Comparison of ENCODE assay signal across 9 mouse cellular contexts in genomic region chr15:78383450-78384219, GRCm38 (mm10). TPM values are rescaled to one million over a fixed set of nuclear protein-coding genes. Genes with fewer than 3 reads are reported as not detected.
DNase-seq lines count a peak whose midpoint lies in the region; ATAC-seq and TF ChIP-seq lines count a peak whose summit lies in the region.
"Had no signal": no experiment of that assay in that cellular context is flagged by ENCODE, and none has a peak within 500 bp of the region (broad histone marks: within the 10 kb centered on the region; RNA-seq: fewer than 3 reads in every experiment).

No protein-coding gene starts in this region.

- DNase-seq in cerebellum, adult 9-10 months, result peak; percentile 38
- DNase-seq in cerebellum, adult 8-10 months, result no peak
- DNase-seq in midbrain, embryonic 11.5 days (ENCODE audit: low spot score, missing footprints), result no peak
- DNase-seq in kidney, postnatal 0 days (ENCODE audit: low spot score), result peak; percentile 19
- DNase-seq in right cerebral cortex, postnatal 25 days, result peak; percentile 29
- DNase-seq in spleen, postnatal 14 days (ENCODE audit: low spot score in 2 of 2), result no peak
- DNase-seq: liver, embryonic 13.5 days had no signal

- H3K27me3 ChIP-seq in midbrain, embryonic 13.5 days, result no peaks in the 10 kb centered on the region
- H3K27me3 ChIP-seq in midbrain, embryonic 11.5 days (ENCODE audit: control insufficient read depth, insufficient read depth, low read length), result no peaks in the 10 kb centered on the region; the same call in 1 of the 2 replicates
- H3K27me3 ChIP-seq in kidney, postnatal 0 days (ENCODE audit: insufficient read depth, low read length), result no peaks in the 10 kb centered on the region

- no peaks in the 10 kb centered on the region for H3K36me3 ChIP-seq in midbrain, embryonic 13.5 days
- H3K36me3 ChIP-seq in midbrain, embryonic 11.5 days (ENCODE audit: control insufficient read depth, insufficient read depth, low read length), result no peaks in the 10 kb centered on the region
- H3K36me3 ChIP-seq in kidney, postnatal 0 days (ENCODE audit: insufficient read depth, low read length), result no peaks in the 10 kb centered on the region
- H3K36me3 ChIP-seq: liver, embryonic 13.5 days had no signal

- H3K9ac ChIP-seq in midbrain, embryonic 13.5 days (replicated peaks), result no peak overlapping the region
- no peak overlapping the region for H3K9ac ChIP-seq in midbrain, embryonic 11.5 days (ENCODE audit: low read length)
- no peak overlapping the region for H3K9ac ChIP-seq in kidney, postnatal 0 days (ENCODE audit: low read depth, low read length)
- H3K9ac ChIP-seq: liver, embryonic 13.5 days had no signal

- H3K4me2 ChIP-seq in midbrain, embryonic 13.5 days (replicated peaks), result no peak overlapping the region
- H3K4me2 ChIP-seq in midbrain, embryonic 11.5 days, result no peak overlapping the region
- no peak overlapping the region for H3K4me2 ChIP-seq in kidney, postnatal 0 days (ENCODE audit: low read length)
- H3K4me2 ChIP-seq: liver, embryonic 13.5 days had no signal

- no peak overlapping the region for H3K4me3 ChIP-seq in midbrain, embryonic 13.5 days (replicated peaks)
- no peak overlapping the region for H3K4me3 ChIP-seq in midbrain, embryonic 11.5 days (ENCODE audit: low read depth, low read length)
- H3K4me3 ChIP-seq in kidney, postnatal 0 days (replicated peaks; ENCODE audit: low read depth, low read length), result no peak overlapping the region
- H3K4me3 ChIP-seq: liver, embryonic 13.5 days had no signal

- no peak for TF ChIP-seq CTCF in kidney, postnatal 0 days (IDR thresholded peaks at IDR 0.05; ENCODE audit: low read depth)

- H3K4me1 ChIP-seq in midbrain, embryonic 13.5 days (replicated peaks), result peaks cover 3% of the 10 kb centered on the region; the same call in 1 of the 2 replicates
- H3K4me1 ChIP-seq in midbrain, embryonic 11.5 days (ENCODE audit: control insufficient read depth, insufficient read depth, low read length), result no peaks in the 10 kb centered on the region
- no peaks in the 10 kb centered on the region for H3K4me1 ChIP-seq in kidney, postnatal 0 days (replicated peaks; ENCODE audit: insufficient read depth, low read length)

- 0 out of 2 replicates have a peak, but pooled peaks have one; percentile 17 for ATAC-seq in midbrain, embryonic 13.5 days
- no peak for ATAC-seq in midbrain, embryonic 11.5 days (ENCODE audit: low FRiP score)
- peak; percentile 85 for ATAC-seq in kidney, postnatal 0 days (replicated peaks; ENCODE audit: low FRiP score, low read depth)
- ATAC-seq in monocyte, adult 5-6 weeks (replicated peaks; ENCODE audit: insufficient number of reproducible peaks, low FRiP score, low TSS enrichment, poor library complexity, severe bottlenecking), result no peak

- WGBS in midbrain, embryonic 13.5 days, result 80% methylated on average over 11 of the region's 11 CpGs
- WGBS in midbrain, embryonic 11.5 days, result 89% methylated on average over 11 of the region's 11 CpGs
- WGBS in kidney, postnatal 0 days, result 76% methylated on average over 11 of the region's 11 CpGs

- no peaks in the 10 kb centered on the region for H3K9me3 ChIP-seq in midbrain, embryonic 13.5 days
- no peaks in the 10 kb centered on the region for H3K9me3 ChIP-seq in midbrain, embryonic 11.5 days (ENCODE audit: control insufficient read depth, low read length)
- no peaks in the 10 kb centered on the region for H3K9me3 ChIP-seq in kidney, postnatal 0 days (replicated peaks; ENCODE audit: low read length)
- H3K9me3 ChIP-seq: liver, embryonic 13.5 days had no signal

- no peak overlapping the region for H3K27ac ChIP-seq in midbrain, embryonic 13.5 days
- no peak overlapping the region for H3K27ac ChIP-seq in midbrain, embryonic 11.5 days (ENCODE audit: low read depth, low read length)
- 0 out of 2 replicates have a peak overlapping the region, but pooled peaks have one; percentile 15 for H3K27ac ChIP-seq in kidney, postnatal 0 days

RNA-seq across cellular contexts. Expression of gene Tex33, which starts 12.1 kb away (rescaled TPM):
- polyA plus RNA-seq in midbrain, embryonic 13.5 days (2015; fragmentation: Nextera tagmentation; extraction: Ambion mirVana), result not detected in 2 replicates
- not detected in 2 replicates for polyA plus RNA-seq in midbrain, embryonic 11.5 days (2014; fragmentation: Nextera tagmentation; extraction: Ambion mirVana)
- not detected in 2 replicates for polyA plus RNA-seq in kidney, postnatal 0 days (2015; fragmentation: Nextera tagmentation; extraction: Ambion mirVana)
- total RNA-seq in monocyte, adult 5-6 weeks (2017), result 5.0 TPM in 1 of 3 replicates, not detected in the others
- polyA plus RNA-seq: liver, embryonic 13.5 days had no signal

RNA-seq across cellular contexts. Expression of gene Tst, which starts 22.1 kb away (rescaled TPM):
- polyA plus RNA-seq in midbrain, embryonic 13.5 days (2015; fragmentation: Nextera tagmentation; extraction: Ambion mirVana), result 6.5 and 8.8 TPM in 2 replicates
- 6.1 and 8.3 TPM in 2 replicates for polyA plus RNA-seq in midbrain, embryonic 11.5 days (2014; fragmentation: Nextera tagmentation; extraction: Ambion mirVana)
- polyA plus RNA-seq in kidney, postnatal 0 days (2015; fragmentation: Nextera tagmentation; extraction: Ambion mirVana), result 128 and 131 TPM in 2 replicates
- total RNA-seq in monocyte, adult 5-6 weeks (2017), result 2.2 TPM in 1 of 3 replicates, not detected in the others

RNA-seq across cellular contexts. Expression of gene Mpst, which starts 22.6 kb away (rescaled TPM):
- polyA plus RNA-seq in midbrain, embryonic 13.5 days (2015; fragmentation: Nextera tagmentation; extraction: Ambion mirVana), result 1.3 and 2.8 TPM in 2 replicates
- 2.0 and 2.3 TPM in 2 replicates for polyA plus RNA-seq in midbrain, embryonic 11.5 days (2014; fragmentation: Nextera tagmentation; extraction: Ambion mirVana)
- 3.0 and 4.6 TPM in 2 replicates for polyA plus RNA-seq in kidney, postnatal 0 days (2015; fragmentation: Nextera tagmentation; extraction: Ambion mirVana)
- total RNA-seq in monocyte, adult 5-6 weeks (2017), result 5.8 to 10.2 TPM (median 8.7 TPM) in 3 replicates

RNA-seq across cellular contexts. Expression of gene Kctd17, which starts 44.7 kb away (rescaled TPM):
- 107 and 117 TPM in 2 replicates for polyA plus RNA-seq in midbrain, embryonic 13.5 days (2015; fragmentation: Nextera tagmentation; extraction: Ambion mirVana)
- 59.1 and 60.5 TPM in 2 replicates for polyA plus RNA-seq in midbrain, embryonic 11.5 days (2014; fragmentation: Nextera tagmentation; extraction: Ambion mirVana)
- polyA plus RNA-seq in kidney, postnatal 0 days (2015; fragmentation: Nextera tagmentation; extraction: Ambion mirVana), result 44.8 and 47.8 TPM in 2 replicates
- total RNA-seq in monocyte, adult 5-6 weeks (2017), result 4.6 to 6.1 TPM (median 5.0 TPM) in 3 replicates

RNA-seq across cellular contexts. Expression of gene Csf2rb, which starts 58.1 kb away (rescaled TPM):
- 0.61 and 1.0 TPM in 2 replicates for polyA plus RNA-seq in midbrain, embryonic 13.5 days (2015; fragmentation: Nextera tagmentation; extraction: Ambion mirVana)
- 1.5 and 1.8 TPM in 2 replicates for polyA plus RNA-seq in midbrain, embryonic 11.5 days (2014; fragmentation: Nextera tagmentation; extraction: Ambion mirVana)
- 1.1 and 1.8 TPM in 2 replicates for polyA plus RNA-seq in kidney, postnatal 0 days (2015; fragmentation: Nextera tagmentation; extraction: Ambion mirVana)
- total RNA-seq in monocyte, adult 5-6 weeks (2017), result 52.3 to 134 TPM (median 103 TPM) in 3 replicates

Comparison
In these comparisons a context has a peak if more than half of its experiments do, and no peak if none do; other contexts are left out.
1. DNase-seq: peak in cerebellum, adult 9-10 months (single experiment), kidney, postnatal 0 days (single experiment) and right cerebral cortex, postnatal 25 days (single experiment); none in cerebellum, adult 8-10 months (single experiment), midbrain, embryonic 11.5 days (single experiment) and spleen, postnatal 14 days (0 of 2).
2. ATAC-seq: peak in midbrain, embryonic 13.5 days (single experiment) and kidney, postnatal 0 days (single experiment); none in midbrain, embryonic 11.5 days (single experiment) and monocyte, adult 5-6 weeks (single experiment).
3. RNA of gene Tst, which starts 22.1 kb away (polyA plus RNA-seq): 128 to 131 TPM in kidney, postnatal 0 days; 6.5 to 8.8 TPM in midbrain, embryonic 13.5 days and 6.1 to 8.3 TPM in midbrain, embryonic 11.5 days; every median in the first group is over 10 times any median in the second.